Mouse (Mus musculus) CH12.LX (cell line): ENCODE data around the gene Srp68. TPM values are rescaled to one million over a fixed set of nuclear protein-coding genes. Genes with fewer than 3 reads are reported as not detected.

ENCODE experiments used
- DNase-seq: peaks from one replicate; pipeline ENCODE4 v3.0.0-alpha.2; 2013; ENCODE audit errors: extremely low read depth
- H3K27ac ChIP-seq: 2 replicates; pipeline ENCODE4 v1.5.1; 2012; ENCODE audit warnings: low read depth, mild to moderate bottlenecking, control low read depth, moderate library complexity; ENCODE audit not compliant: insufficient read depth
- H3K27me3 ChIP-seq: replicated peaks from 2 replicates; pipeline ENCODE3; 2012; ENCODE audit warnings: inconsistent platforms
- H3K36me3 ChIP-seq, 2 experiments: replicated peaks in 1 of 2; 2 replicates each; pipeline versions ENCODE3 to v1.6.1; 2012; ENCODE audit warnings: inconsistent platforms in 1 of 2, low read length in 1 of 2, mild to moderate bottlenecking in 1 of 2, mixed read lengths in 1 of 2, moderate library complexity in 1 of 2; ENCODE audit not compliant: control insufficient read depth in 1 of 2, insufficient read depth in 1 of 2
- H3K4me1 ChIP-seq, 2 experiments: 2 replicates each; pipeline ENCODE4 v1.6.1; 2012; ENCODE audit warnings: inconsistent platforms in 1 of 2, moderate library complexity in 1 of 2; ENCODE audit not compliant: insufficient read depth in 2 of 2, control insufficient read depth in 1 of 2
- H3K4me2 ChIP-seq: 2 replicates; pipeline ENCODE4 v1.6.1; 2012; ENCODE audit warnings: low read depth, mild to moderate bottlenecking, control low read depth; ENCODE audit not compliant: poor library complexity, insufficient read depth, severe bottlenecking
- H3K4me3 ChIP-seq, 3 experiments: fragments of 150-350 bp in 1 of 3; sonication (generic) in 1 of 3; replicated peaks in 1 of 3; 2 replicates each; pipeline versions ENCODE3 to v1.5.1; 2011 to 2012; ENCODE audit warnings: low read depth in 2 of 3, low read length in 2 of 3, mild to moderate bottlenecking in 2 of 3, moderate library complexity in 2 of 3, control low read depth in 1 of 3, improper control_type of control experiment in 1 of 3, inconsistent platforms in 1 of 3, mixed read lengths in 1 of 3; ENCODE audit not compliant: poor library complexity in 1 of 3
- H3K79me2 ChIP-seq: replicated peaks from 2 replicates; pipeline ENCODE4 v1.6.1; 2012; ENCODE audit warnings: mild to moderate bottlenecking, moderate library complexity; ENCODE audit not compliant: control insufficient read depth, poor library complexity, insufficient read depth, severe bottlenecking; ENCODE audit errors: extremely low read depth
- H3K9ac ChIP-seq: 2 replicates; pipeline ENCODE4 v1.6.1; 2012; ENCODE audit warnings: low read depth, mild to moderate bottlenecking, control low read depth, moderate library complexity; ENCODE audit not compliant: insufficient read depth
- H3K9me3 ChIP-seq: replicated peaks from 2 replicates; pipeline ENCODE3; 2012; ENCODE audit warnings: low read length, inconsistent platforms, mixed read lengths
- CHD2 ChIP-seq: IDR thresholded peaks from 2 replicates; pipeline ENCODE4 v1.6.1; 2011; ENCODE audit warnings: low read length, improper control_type of control experiment
- E2F4 ChIP-seq: IDR thresholded peaks from 2 replicates; pipeline ENCODE4 v1.6.1; 2011; ENCODE audit warnings: low read depth, low read length, improper control_type of control experiment; ENCODE audit not compliant: insufficient replicate concordance
- ETS1 ChIP-seq: conservative IDR thresholded peaks from 2 replicates; pipeline ENCODE4 v1.6.1; 2012; ENCODE audit warnings: low read depth, mild to moderate bottlenecking, inconsistent platforms, low read length, improper control_type of control experiment, moderate library complexity
- JUN ChIP-seq: IDR thresholded peaks from 2 replicates; pipeline ENCODE4 v1.6.1; 2011; ENCODE audit warnings: low read depth, mild to moderate bottlenecking, low read length, improper control_type of control experiment, moderate library complexity; ENCODE audit not compliant: insufficient read depth
- MYC ChIP-seq: IDR thresholded peaks from 2 replicates; pipeline ENCODE4 v1.6.1; 2011; ENCODE audit warnings: low read depth, mild to moderate bottlenecking, improper control_type of control experiment, low read length
- NRF1 ChIP-seq: IDR thresholded peaks from 2 replicates; pipeline ENCODE4 v1.6.1; 2014; ENCODE audit warnings: low read depth, mild to moderate bottlenecking, inconsistent platforms, low read length, improper control_type of control experiment, moderate library complexity
- POLR2AphosphoS2 ChIP-seq: IDR thresholded peaks from 2 replicates; pipeline ENCODE4 v1.6.1; 2011; ENCODE audit warnings: low read depth, low read length, improper control_type of control experiment
- RCOR1 ChIP-seq: conservative IDR thresholded peaks from 2 replicates; pipeline ENCODE4 v1.6.1; 2012; ENCODE audit warnings: low read depth, mild to moderate bottlenecking, inconsistent platforms, low read length, improper control_type of control experiment
- SMC3 ChIP-seq: IDR thresholded peaks from 2 replicates; pipeline ENCODE4 v1.6.1; 2011; ENCODE audit warnings: low read depth, low read length, improper control_type of control experiment
- TBP ChIP-seq: conservative IDR thresholded peaks from 2 replicates; pipeline ENCODE4 v1.6.1; 2011; ENCODE audit warnings: low read depth, low read length, improper control_type of control experiment
- USF1 ChIP-seq: IDR thresholded peaks from 2 replicates; pipeline ENCODE4 v1.6.1; 2014; ENCODE audit warnings: low read depth, mild to moderate bottlenecking, inconsistent platforms, low read length, improper control_type of control experiment
- ZMIZ1 ChIP-seq: IDR thresholded peaks from 2 replicates; pipeline ENCODE4 v1.6.1; 2012; ENCODE audit warnings: low read depth, mild to moderate bottlenecking, inconsistent platforms, low read length, improper control_type of control experiment
- dilution Hi-C: fragments of 300-500 bp; cut with MboI; formaldehyde crosslinking; loops from 2 replicates; pipeline ENCODE4 v1.14.3; 2020; ENCODE audit warnings: low sequenced_read_pairs; ENCODE audit not compliant: extremely low pct_unique_long_range_greater_than_20kb, extremely low pct_ligation_motif_present
- in situ Hi-C: fragments of 300-500 bp; cut with MboI; formaldehyde crosslinking; loops from 3 replicates; pipeline ENCODE4 v1.14.3; 2019; ENCODE audit warnings: low sequenced_read_pairs, low pct_ligation_motif_present, low pct_unique_long_range_greater_than_20kb, mixed read lengths
- polyA plus RNA-seq: library from polyadenylated mRNA; unstranded; fragments of >175 nt; gene quantifications from 2 replicates; pipeline ENCODE4 v1.2.1, GENCODE M21; 2012; ENCODE audit warnings: low read depth; ENCODE audit not compliant: insufficient read length
- total RNA-seq, 2 experiments: library from RNA; depleted of rRNA; stranded (reverse); fragments of 300-350 nt in 1 of 2; fragments of >200 nt in 1 of 2; gene quantifications; 2 replicates each; pipeline ENCODE4 v1.2.3; 2012 to 2014

The Srp68 gene
- total and polyA plus RNA-seq, 3 experiments, result 53.2 to 184 (median 74.7) TPM

DNA sequence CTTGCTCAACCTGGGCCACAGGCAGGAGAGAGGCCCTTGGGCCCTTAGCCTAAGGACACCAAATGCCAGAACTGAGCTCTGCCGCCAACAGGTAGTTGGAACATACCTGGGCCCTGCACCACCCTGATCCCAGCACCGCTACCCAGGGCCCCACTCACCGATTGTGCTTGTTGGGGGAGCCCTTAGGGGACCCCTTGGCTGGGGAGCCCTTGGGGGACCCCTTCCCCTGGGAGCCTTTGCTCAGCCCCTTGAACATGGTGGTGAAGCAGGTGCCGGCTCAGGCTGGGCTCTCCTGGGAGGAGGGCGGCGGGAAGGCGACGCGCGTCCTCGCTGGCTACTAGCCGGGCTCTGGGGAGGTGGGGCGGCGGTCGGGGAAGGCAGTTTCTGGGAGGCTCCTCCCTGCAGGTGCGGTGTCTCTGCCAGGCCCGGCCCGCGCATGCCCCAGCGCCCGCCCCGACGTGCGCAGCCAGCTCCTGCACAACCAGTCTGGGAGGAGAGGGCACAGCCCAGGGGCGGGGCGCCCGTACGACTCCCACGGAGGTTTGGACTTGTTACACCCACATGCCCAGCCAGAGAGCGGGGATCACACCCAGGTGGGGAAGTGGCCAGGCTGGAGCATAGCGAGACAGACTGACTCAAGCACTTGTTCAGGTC, 36.1 kb downstream of the Srp68 start, which contains the start of gene Evpl:
Gene Evpl (minus strand): TSS at position 336 of the 654 bp plus-strand sequence.
- Histone ChIP-seq H3K27me3 (no peaks in the 10 kb centered on the region), H3K4me3 (no peak within 1 kb of the TSS), H3K9me3 (no peaks in the 10 kb centered on the region), H3K9ac (no peak within 1 kb of the TSS), H3K36me3 (peaks cover 0 to 4% of the 10 kb centered on the region in 2 experiments), H3K4me1 (peaks cover 7% of the 10 kb centered on the region in 2 experiments), H3K27ac (no peak within 1 kb of the TSS), H3K79me2 (no peaks in the 10 kb centered on the region), H3K4me2 (0 out of 2 replicates have a peak within 1 kb of the TSS, but pooled peaks have one; percentile 8)
- in situ Hi-C loops (no loop called here), dilution Hi-C loops (no loop called here)
- no peak for DNase-seq
- TF ChIP-seq NRF1 (peak; percentile 88), TBP (no peak), JUN (no peak)

DNA sequence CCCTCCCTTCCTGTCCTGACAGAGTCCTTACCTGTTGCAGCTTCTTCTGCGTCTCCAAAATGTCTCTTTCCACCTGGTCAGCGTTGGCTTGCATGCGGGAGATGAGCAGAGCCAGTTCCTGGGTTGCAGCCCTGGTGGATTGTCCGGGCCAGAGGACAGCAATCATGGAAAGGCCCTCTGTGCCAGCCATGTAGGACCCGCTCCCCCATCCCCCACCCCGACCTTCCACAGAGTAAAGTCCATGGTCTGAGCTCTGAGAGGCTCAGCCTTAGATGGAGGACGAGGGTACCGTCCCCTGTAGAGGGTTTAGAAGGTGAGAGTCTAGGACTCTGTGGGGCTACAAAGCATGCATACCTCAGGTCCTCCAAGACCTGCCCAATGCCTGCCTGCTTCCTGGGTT, 39.1 kb downstream of the Srp68 start:
- in situ Hi-C loops, result no loop called here

DNA sequence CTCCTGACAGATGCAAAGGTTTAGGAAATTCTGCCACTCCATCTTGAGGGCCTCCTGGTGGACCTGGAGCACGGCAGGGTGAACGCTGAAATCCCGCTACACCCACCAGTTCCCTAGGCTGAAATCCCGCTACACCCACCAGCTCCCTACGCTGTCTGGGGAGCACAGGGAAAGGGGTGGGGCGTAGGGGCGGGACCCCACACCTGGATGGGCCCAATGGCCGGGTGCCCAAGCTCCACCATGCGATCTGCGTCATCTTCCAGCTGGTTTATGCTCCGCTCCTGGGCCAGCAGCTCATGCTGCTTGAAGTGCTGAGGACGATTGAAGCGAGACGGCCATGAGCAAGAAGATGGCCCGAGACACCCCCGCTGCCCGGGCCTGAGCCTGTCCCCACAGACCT, 41.6 kb downstream of the Srp68 start:
- H3K4me3 ChIP-seq, result no peak overlapping the region
- dilution Hi-C loops (no loop called here), in situ Hi-C loops (no loop called here)
- no peak overlapping the region for H3K9ac ChIP-seq
- TF ChIP-seq RCOR1 (no peak), POLR2AphosphoS2 (no peak), SMC3 (no peak)
- no peak overlapping the region for H3K27ac ChIP-seq
- no peak for DNase-seq
- peaks cover 0 to under 1% of the 10 kb centered on the region in 2 experiments; a peak in 1 of 4 replicates for H3K4me1 ChIP-seq
- H3K9me3 ChIP-seq, result no peaks in the 10 kb centered on the region
- no peaks in the 10 kb centered on the region for H3K79me2 ChIP-seq
- H3K4me2 ChIP-seq, result no peak overlapping the region
- H3K27me3 ChIP-seq, result no peaks in the 10 kb centered on the region
- no peaks in the 10 kb centered on the region for H3K36me3 ChIP-seq

More for the DNA sequence above, 39.1 kb downstream of the Srp68 start:
- H3K27me3 ChIP-seq, result no peaks in the 10 kb centered on the region
- no peaks in the 10 kb centered on the region for H3K79me2 ChIP-seq
- TF ChIP-seq NRF1, result no peak
- no peak for TF ChIP-seq MYC
- no peak for TF ChIP-seq ETS1
- no peak for TF ChIP-seq E2F4
- no peak for TF ChIP-seq SMC3
- no peak for TF ChIP-seq ZMIZ1
- TF ChIP-seq CHD2, result no peak
- TF ChIP-seq USF1, result no peak
- no peaks in the 10 kb centered on the region for H3K36me3 ChIP-seq
- no peak for DNase-seq
- no peak overlapping the region for H3K27ac ChIP-seq
- H3K9me3 ChIP-seq, result no peaks in the 10 kb centered on the region
- no peak overlapping the region for H3K9ac ChIP-seq
- H3K4me2 ChIP-seq, result no peak overlapping the region
- H3K4me1 ChIP-seq, result peaks cover 7% of the 10 kb centered on the region in 2 experiments
- H3K4me3 ChIP-seq, result no peak overlapping the region
- dilution Hi-C loops, result no loop called here
